Mouse (Mus musculus) right cerebral cortex, postnatal 36 days (tissue): ENCODE data around the gene Fam107a.
A peak's percentile ranks its signal among the peaks of the same experiment; 100 is the strongest.

ENCODE experiments used
- DNase-seq, 2 experiments: peaks; one replicate each; pipeline ENCODE4 v3.0.0; 2022; ENCODE audit warnings: low spot score in 2 of 2, mixed read lengths in 1 of 2

Fam107a gene

GRCm38 (mm10) chr14:8256881-8257280 lies 60.9 kb downstream of the Fam107a start:
- no peak for DNase-seq

GRCm38 (mm10) chr14:8256072-8256471 lies 61.8 kb downstream of the Fam107a start:
- no peak for DNase-seq

GRCm38 (mm10) chr14:8255076-8255729 lies 62.6 kb downstream of the Fam107a start:
- peak; percentile 19 to 27 for DNase-seq

GRCm38 (mm10) chr14:8251330-8251885 lies 66.4 kb downstream of the Fam107a start:
- no peak for DNase-seq

- DNase-seq, result no peak
These were observed 67.5 kb downstream of the Fam107a start for GRCm38 (mm10) chr14:8250141-8250871.

GRCm38 (mm10) chr14:8249206-8249605 lies 68.6 kb downstream of the Fam107a start:
- DNase-seq, result no peak

GRCm38 (mm10) chr14:8246878-8247277 lies 70.9 kb downstream of the Fam107a start:
- DNase-seq, result no peak
